Mouse (Mus musculus): ENCODE measurements around the gene Peli1.

- no peak for TF ChIP-seq POLR2A (IDR thresholded peaks at IDR 0.05; ENCODE audit: low read depth, low read length)
- no peak for TF ChIP-seq CTCF (IDR thresholded peaks at IDR 0.05; ENCODE audit: extremely low read depth, insufficient read depth, insufficient read length, insufficient replicate concordance)
Observed at GRCm38 (mm10) chr11:21061431-21061830, 29.7 kb upstream of the Peli1 start.

Measured in spleen, adult 2 months (tissue).